Mouse (Mus musculus) G1E (cell line): ENCODE data around the gene Rbm33. TPM values are rescaled to one million over a fixed set of nuclear protein-coding genes. Genes with fewer than 3 reads are reported as not detected.
A peak's percentile ranks its signal among the peaks of the same experiment; 100 is the strongest.

Source experiments
- ATAC-seq: 2 replicates; pipeline ENCODE4 v1.8.0; 2016; ENCODE audit warnings: mild to moderate bottlenecking; ENCODE audit not compliant: insufficient number of reproducible peaks, poor library complexity, low FRiP score, severe bottlenecking; ENCODE audit errors: extremely low read depth
- DNase-seq: peaks from one replicate; pipeline ENCODE4 v3.0.0; 2012; ENCODE audit warnings: low spot score
- H3K27me3 ChIP-seq: 2 replicates; pipeline ENCODE4 v1.6.1; 2012; ENCODE audit warnings: mild to moderate bottlenecking, low read length, inconsistent platforms; ENCODE audit not compliant: insufficient read depth
- H3K36me3 ChIP-seq: replicated peaks from 2 replicates; pipeline ENCODE3; 2012; ENCODE audit warnings: mild to moderate bottlenecking, inconsistent platforms
- H3K4me1 ChIP-seq: 2 replicates; pipeline ENCODE4 v1.6.1; 2012; ENCODE audit warnings: low read depth, low read length, inconsistent platforms, mixed read lengths; ENCODE audit not compliant: insufficient read depth
- H3K4me3 ChIP-seq: 2 replicates; pipeline ENCODE4 v1.5.1; 2012; ENCODE audit warnings: low read depth, mild to moderate bottlenecking, inconsistent platforms, low read length, moderate library complexity, mixed read lengths
- H3K9me3 ChIP-seq: replicated peaks from 2 replicates; pipeline ENCODE4 v1.6.1; 2012; ENCODE audit warnings: inconsistent platforms
- CTCF ChIP-seq: IDR thresholded peaks from 2 replicates; pipeline ENCODE4 v1.5.1; 2012; ENCODE audit warnings: low read depth, low read length, inconsistent platforms, mixed read lengths
- GATA1 ChIP-seq: IDR thresholded peaks from 2 replicates; pipeline ENCODE4 v1.6.1; 2012; ENCODE audit warnings: borderline replicate concordance, low read length, inconsistent platforms, mixed read lengths
- GATA2 ChIP-seq: IDR thresholded peaks from 2 replicates; pipeline ENCODE4 v1.6.1; 2012; ENCODE audit warnings: low read depth, low read length, inconsistent platforms, borderline replicate concordance
- POLR2AphosphoS5 ChIP-seq: IDR thresholded peaks from 2 replicates; pipeline ENCODE4 v1.6.1; 2012; ENCODE audit warnings: low read depth, low read length, inconsistent platforms; ENCODE audit not compliant: insufficient replicate concordance
- TAL1 ChIP-seq: conservative IDR thresholded peaks from 2 replicates; pipeline ENCODE4 v1.6.1; 2012; ENCODE audit warnings: low read depth, low read length, inconsistent platforms, mixed read lengths
- polyA plus RNA-seq: library from polyadenylated mRNA; stranded (reverse); fragments of >175 nt; gene quantifications from 2 replicates; pipeline ENCODE4 v1.2.3, GENCODE M21; 2012
- total RNA-seq, 2 experiments: library from RNA; stranded (forward) in 1 of 2; stranded (reverse) in 1 of 2; fragments of 200-1000 nt in 1 of 2; fragments of >200 nt in 1 of 2; fragmentation: Nextera tagmentation in 1 of 2; gene quantifications; 2 replicates each; pipeline ENCODE4 v1.2.3; 2014 to 2017

Gene Rbm33
- total and polyA plus RNA-seq, 3 experiments, result 32.3 to 88.0 (median 45.8) TPM

- Histone ChIP-seq H3K9me3 (no peaks in the 10 kb centered on the region), H3K4me1 (peaks cover 61% of the 10 kb centered on the region), H3K27me3 (no peaks in the 10 kb centered on the region), H3K4me3 (no peak overlapping the region), H3K36me3 (peaks cover 18% of the 10 kb centered on the region)
- TF ChIP-seq TAL1 (no peak), CTCF (no peak), GATA1 (no peak), POLR2AphosphoS5 (no peak), GATA2 (no peak)
- DNase-seq, result no peak
- ATAC-seq, result no peak
Measured at GRCm38 (mm10) chr5:28321769-28322168, 4.8 kb downstream of the Rbm33 start.

DNA sequence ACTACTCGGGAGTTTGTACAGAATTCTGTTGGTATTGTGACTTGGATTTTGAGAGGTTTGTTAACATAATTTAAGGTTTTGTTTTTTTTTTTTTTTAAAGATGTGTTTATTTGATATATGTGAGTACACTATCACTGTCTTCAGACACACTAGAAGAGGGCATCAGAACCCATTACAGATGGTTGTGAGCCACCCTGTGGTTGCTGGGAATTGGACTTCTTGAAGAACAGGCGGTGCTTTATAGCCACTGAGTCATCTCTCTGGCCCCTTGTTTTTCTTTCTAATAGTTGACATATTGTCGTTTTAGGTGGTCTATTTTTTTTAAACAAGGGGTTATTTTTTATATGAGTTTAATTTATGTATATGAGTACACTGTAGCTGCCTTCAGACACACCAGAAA, 5.3 kb downstream of the Rbm33 start:
- Histone ChIP-seq H3K4me3 (no peak overlapping the region), H3K27me3 (no peaks in the 10 kb centered on the region), H3K9me3 (no peaks in the 10 kb centered on the region), H3K4me1 (peaks cover 65% of the 10 kb centered on the region), H3K36me3 (peaks cover 18% of the 10 kb centered on the region)
- DNase-seq (no peak), ATAC-seq (no peak)
- TF ChIP-seq POLR2AphosphoS5 (no peak), TAL1 (no peak)

GRCm38 (mm10) chr5:28323822-28324221, 6.9 kb downstream of the Rbm33 start:
- ATAC-seq, result no peak
- Histone ChIP-seq H3K36me3 (peaks cover 19% of the 10 kb centered on the region), H3K4me1 (peaks cover 74% of the 10 kb centered on the region)

GRCm38 (mm10) chr5:28324457-28324856, 7.5 kb downstream of the Rbm33 start:
- no peak for TF ChIP-seq POLR2AphosphoS5
- no peak for TF ChIP-seq GATA2
- no peak for TF ChIP-seq GATA1
- TF ChIP-seq CTCF, result no peak
- no peak for TF ChIP-seq TAL1
- no peak for ATAC-seq
- H3K27me3 ChIP-seq, result no peaks in the 10 kb centered on the region
- H3K9me3 ChIP-seq, result no peaks in the 10 kb centered on the region
- DNase-seq, result no peak
- H3K36me3 ChIP-seq, result peaks cover 26% of the 10 kb centered on the region
- H3K4me3 ChIP-seq, result no peak overlapping the region
- H3K4me1 ChIP-seq, result peaks cover 78% of the 10 kb centered on the region

More at GRCm38 (mm10) chr5:28323822-28324221, 6.9 kb downstream of the Rbm33 start:
- no peak overlapping the region for H3K4me3 ChIP-seq
- no peaks in the 10 kb centered on the region for H3K27me3 ChIP-seq
- no peak for DNase-seq
- TF ChIP-seq GATA2, result no peak
- TF ChIP-seq CTCF, result no peak
- TF ChIP-seq TAL1, result no peak
- TF ChIP-seq POLR2AphosphoS5, result no peak
- no peak for TF ChIP-seq GATA1
- H3K9me3 ChIP-seq, result no peaks in the 10 kb centered on the region

GRCm38 (mm10) chr5:28329024-28329806, 12.3 kb downstream of the Rbm33 start:
- DNase-seq (peak; percentile 12), ATAC-seq (0 out of 2 replicates have a peak, but pooled peaks have one; percentile 47)
- no peaks in the 10 kb centered on the region for H3K9me3 ChIP-seq
- no peaks in the 10 kb centered on the region for H3K27me3 ChIP-seq
- no peak overlapping the region for H3K4me3 ChIP-seq
- peaks cover 50% of the 10 kb centered on the region for H3K4me1 ChIP-seq
- H3K36me3 ChIP-seq, result peaks cover 60% of the 10 kb centered on the region
- TF ChIP-seq POLR2AphosphoS5, result no peak
- TF ChIP-seq CTCF, result 0 out of 2 replicates have a peak, but pooled peaks have one; percentile 12

DNA sequence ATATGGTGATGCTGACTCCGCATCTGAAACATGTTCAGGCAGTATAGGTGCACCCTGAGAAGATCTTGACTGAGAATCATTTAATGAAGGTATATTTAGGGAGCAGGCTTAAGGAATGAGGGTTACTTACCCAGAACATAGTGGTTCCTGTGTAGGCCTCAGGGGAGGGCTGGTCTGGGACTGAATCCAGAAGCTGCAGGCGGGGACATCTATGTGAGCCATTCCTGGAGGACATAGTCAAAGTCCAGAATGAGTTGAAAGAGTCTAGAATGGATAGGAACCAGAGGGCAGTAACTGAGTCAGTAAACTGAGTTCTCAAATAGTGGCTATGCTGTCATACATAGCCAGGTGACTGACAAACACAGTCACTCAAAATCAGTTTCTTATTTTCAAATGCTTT, 16.8 kb downstream of the Rbm33 start:
- ATAC-seq (no peak), DNase-seq (no peak)
- Histone ChIP-seq H3K9me3 (no peaks in the 10 kb centered on the region), H3K36me3 (peaks cover 88% of the 10 kb centered on the region), H3K4me3 (no peak overlapping the region), H3K27me3 (no peaks in the 10 kb centered on the region), H3K4me1 (peaks cover 15% of the 10 kb centered on the region)
- TF ChIP-seq TAL1 (no peak), GATA1 (no peak), POLR2AphosphoS5 (no peak), CTCF (no peak), GATA2 (no peak)
